Mouse (Mus musculus) ES-E14 (cell line): ENCODE results near the gene Mrpl39.

Source experiments
- CHD2 ChIP-seq: IDR thresholded peaks from 2 replicates; pipeline ENCODE4 v1.6.1; 2014; ENCODE audit warnings: mild to moderate bottlenecking, low read depth, low read length, inconsistent platforms
- HCFC1 ChIP-seq: IDR thresholded peaks from 2 replicates; pipeline ENCODE4 v1.6.1; 2012; ENCODE audit warnings: low read length, inconsistent platforms, borderline replicate concordance; ENCODE audit not compliant: insufficient read depth
- MAFK ChIP-seq: IDR thresholded peaks from 2 replicates; pipeline ENCODE4 v1.6.1; 2014; ENCODE audit warnings: mild to moderate bottlenecking, low read depth, low read length, inconsistent platforms; ENCODE audit not compliant: insufficient read depth
- ZC3H11A ChIP-seq: IDR thresholded peaks from 2 replicates; pipeline ENCODE4 v1.6.1; 2012; ENCODE audit warnings: low read depth, mild to moderate bottlenecking, inconsistent platforms, low read length, borderline replicate concordance
- ZNF384 ChIP-seq: IDR thresholded peaks from 2 replicates; pipeline ENCODE4 v1.6.1; 2012; ENCODE audit warnings: low read depth, low read length, inconsistent platforms

DNA sequence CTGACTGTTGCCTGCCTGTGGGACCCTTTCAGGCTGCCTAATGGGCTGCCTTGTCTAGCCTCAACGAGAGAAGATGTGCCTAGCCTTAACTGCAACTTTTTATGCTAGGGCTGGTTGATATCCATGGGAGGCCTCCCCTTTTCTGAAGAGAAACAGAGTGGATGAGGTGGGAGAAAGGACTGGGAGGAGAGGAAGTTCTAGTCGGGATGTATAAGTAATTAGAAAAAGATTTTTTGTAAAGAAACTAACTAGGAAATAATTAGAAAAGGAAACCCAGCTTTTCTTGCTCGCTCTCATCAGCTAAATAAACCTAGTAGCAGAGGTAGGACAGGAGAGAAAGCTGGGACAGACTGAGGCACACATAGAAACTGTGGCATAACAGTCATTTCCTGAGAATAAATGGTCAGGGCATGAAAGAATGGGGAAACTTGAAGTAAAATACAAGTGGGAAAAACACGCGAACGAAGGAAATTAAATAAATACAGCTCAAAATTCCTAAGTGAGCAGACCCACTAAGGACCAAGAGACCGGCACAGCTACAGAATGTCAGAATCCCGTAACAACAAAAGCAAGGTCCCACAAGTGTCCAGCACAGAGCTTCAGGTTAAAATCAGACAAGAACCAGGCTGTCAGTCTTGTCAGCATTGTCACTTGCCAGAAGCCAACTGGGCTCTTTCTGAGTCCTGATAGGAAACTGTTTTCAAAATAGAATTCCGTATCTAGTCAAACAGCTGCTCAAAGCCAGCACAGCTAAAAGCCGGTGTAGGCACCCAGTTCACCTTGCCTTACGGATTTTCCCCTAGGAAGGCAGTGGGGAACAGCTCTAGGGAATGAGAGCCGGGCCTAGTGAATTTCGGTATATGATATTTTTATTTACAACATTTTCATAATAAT is 18.6 kb downstream of the Mrpl39 start:
- TF ChIP-seq ZC3H11A (no peak), CHD2 (no peak), MAFK (no peak), ZNF384 (no peak), HCFC1 (no peak)
